ENCODE assay signal across 20 mouse cellular contexts in the genomic region with DNA sequence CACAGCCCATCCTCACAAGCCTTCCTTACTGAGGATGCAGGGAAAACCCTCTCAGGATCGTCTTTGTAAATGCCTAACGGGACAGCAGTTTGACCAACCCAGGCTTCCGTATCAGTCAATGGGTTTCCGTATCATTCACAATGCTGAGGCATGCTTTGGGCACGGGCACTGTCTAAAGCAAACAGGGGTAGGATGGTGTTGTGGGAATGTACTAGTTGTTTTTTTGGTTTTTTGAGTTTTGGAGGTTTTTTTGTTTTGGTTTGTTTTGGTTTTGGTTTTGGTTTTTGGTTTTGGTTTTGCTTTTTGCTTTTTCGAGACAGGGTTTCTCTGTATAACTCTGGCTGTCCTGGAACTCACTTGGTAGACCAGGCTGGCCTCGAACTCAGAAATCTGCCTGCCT.
"Had no signal": no experiment of that assay in that cellular context is flagged by ENCODE, and none has a peak within 500 bp of the region (broad histone marks: within the 10 kb centered on the region; RNA-seq: fewer than 3 reads in every experiment).

No protein-coding gene starts in this region.

- ATAC-seq: liver, embryonic 12.5 days; midbrain, embryonic 15.5 days had no signal

- H3K4me2 ChIP-seq: kidney, embryonic 15.5 days; liver, embryonic 12.5 days; liver, embryonic 15.5 days; lung, embryonic 15.5 days; midbrain, embryonic 15.5 days; neural tube, embryonic 13.5 days had no signal

- DNase-seq: kidney, postnatal 10 days; kidney, postnatal 36 days; layer of hippocampus, postnatal 36 days; left cerebral cortex, postnatal 4 days; liver; lung, adult 18-20 months; lung, postnatal 10 days; lung, postnatal 36 days; thymus, adult 18-20 months; thymus, postnatal 36 days had no signal

- H3K27me3 ChIP-seq: kidney, embryonic 15.5 days; liver, embryonic 15.5 days; lung, embryonic 15.5 days; midbrain, embryonic 15.5 days; neural tube, embryonic 13.5 days had no signal

- H3K4me3 ChIP-seq: kidney, embryonic 15.5 days; left cerebral cortex, adult 2 months; limb, embryonic 13.5 days; liver, embryonic 12.5 days; liver, embryonic 15.5 days; lung, embryonic 15.5 days; megakaryocyte, embryonic 14.5 days; midbrain, embryonic 10.5 days; midbrain, embryonic 15.5 days; neural tube, embryonic 13.5 days had no signal

- H3K36me3 ChIP-seq: kidney, embryonic 15.5 days; limb, embryonic 13.5 days; liver, embryonic 12.5 days; liver, embryonic 15.5 days; lung, embryonic 15.5 days; midbrain, embryonic 10.5 days; midbrain, embryonic 15.5 days; neural tube, embryonic 13.5 days had no signal

- H3K4me1 ChIP-seq: liver, embryonic 12.5 days; liver, embryonic 15.5 days; megakaryocyte, embryonic 14.5 days had no signal

- H3K27ac ChIP-seq: kidney, embryonic 15.5 days; left cerebral cortex, adult 2 months; limb, embryonic 13.5 days; liver, embryonic 12.5 days; liver, embryonic 15.5 days; lung, embryonic 15.5 days; midbrain, embryonic 10.5 days; midbrain, embryonic 15.5 days; neural tube, embryonic 13.5 days had no signal

- H3K9ac ChIP-seq: kidney, embryonic 15.5 days; limb, embryonic 13.5 days; liver, embryonic 12.5 days; liver, embryonic 15.5 days; lung, embryonic 15.5 days; midbrain, embryonic 15.5 days; neural tube, embryonic 13.5 days had no signal

- H3K9me3 ChIP-seq: kidney, embryonic 15.5 days; limb, embryonic 13.5 days; liver, embryonic 12.5 days; liver, embryonic 15.5 days; lung, embryonic 15.5 days; midbrain, embryonic 10.5 days; midbrain, embryonic 15.5 days; neural tube, embryonic 13.5 days had no signal
